Mouse (Mus musculus) CD4-positive, CD25-positive, alpha-beta regulatory T cell, adult 2 months (primary cell): ENCODE measurements around the gene Igsf8.

Experiments
- DNase-seq: peaks from one replicate; pipeline ENCODE4 v3.0.0-alpha.2; 2012; ENCODE audit warnings: low read depth, low spot score

The Igsf8 gene

DNA sequence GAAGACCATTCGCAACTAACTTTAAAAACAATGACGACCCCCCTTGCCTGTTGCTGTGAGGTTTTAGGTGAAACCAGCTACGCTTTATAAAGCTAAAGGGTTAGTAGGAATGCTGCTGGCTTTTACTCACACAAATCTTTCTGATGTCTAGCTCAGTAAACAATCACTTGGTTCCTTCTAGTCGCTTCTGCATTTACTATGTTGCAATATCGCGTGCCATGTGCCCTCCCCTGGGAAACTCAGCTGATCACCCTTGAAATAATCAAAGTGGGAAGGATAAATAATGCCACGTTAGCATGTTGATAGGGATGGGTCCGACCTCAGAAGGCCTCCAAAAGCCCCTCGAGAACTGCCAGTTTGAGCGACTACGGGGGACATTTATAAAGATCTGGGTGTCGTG is 85.9 kb downstream of the Igsf8 start:
- DNase-seq, result no peak

DNA sequence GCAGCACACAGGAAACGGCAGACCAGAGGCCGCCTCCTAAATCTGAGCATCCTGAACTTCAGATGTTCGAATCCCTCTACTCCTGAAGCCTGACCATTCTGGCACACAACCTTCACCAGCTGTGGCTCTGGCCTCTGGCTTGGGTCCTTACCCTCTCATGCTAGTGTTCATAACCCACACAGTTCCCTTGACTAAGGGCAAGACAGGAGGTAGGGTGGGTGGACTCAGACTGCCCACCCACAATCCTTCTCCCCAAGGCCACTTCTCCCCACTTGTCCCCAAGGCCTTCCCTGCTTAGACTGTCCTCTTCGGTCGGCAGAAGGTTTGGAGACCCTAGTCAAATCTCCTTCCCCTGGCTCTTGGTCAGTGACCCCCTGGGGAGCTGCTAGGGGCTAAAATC is 88.1 kb downstream of the Igsf8 start:
- no peak for DNase-seq

DNA sequence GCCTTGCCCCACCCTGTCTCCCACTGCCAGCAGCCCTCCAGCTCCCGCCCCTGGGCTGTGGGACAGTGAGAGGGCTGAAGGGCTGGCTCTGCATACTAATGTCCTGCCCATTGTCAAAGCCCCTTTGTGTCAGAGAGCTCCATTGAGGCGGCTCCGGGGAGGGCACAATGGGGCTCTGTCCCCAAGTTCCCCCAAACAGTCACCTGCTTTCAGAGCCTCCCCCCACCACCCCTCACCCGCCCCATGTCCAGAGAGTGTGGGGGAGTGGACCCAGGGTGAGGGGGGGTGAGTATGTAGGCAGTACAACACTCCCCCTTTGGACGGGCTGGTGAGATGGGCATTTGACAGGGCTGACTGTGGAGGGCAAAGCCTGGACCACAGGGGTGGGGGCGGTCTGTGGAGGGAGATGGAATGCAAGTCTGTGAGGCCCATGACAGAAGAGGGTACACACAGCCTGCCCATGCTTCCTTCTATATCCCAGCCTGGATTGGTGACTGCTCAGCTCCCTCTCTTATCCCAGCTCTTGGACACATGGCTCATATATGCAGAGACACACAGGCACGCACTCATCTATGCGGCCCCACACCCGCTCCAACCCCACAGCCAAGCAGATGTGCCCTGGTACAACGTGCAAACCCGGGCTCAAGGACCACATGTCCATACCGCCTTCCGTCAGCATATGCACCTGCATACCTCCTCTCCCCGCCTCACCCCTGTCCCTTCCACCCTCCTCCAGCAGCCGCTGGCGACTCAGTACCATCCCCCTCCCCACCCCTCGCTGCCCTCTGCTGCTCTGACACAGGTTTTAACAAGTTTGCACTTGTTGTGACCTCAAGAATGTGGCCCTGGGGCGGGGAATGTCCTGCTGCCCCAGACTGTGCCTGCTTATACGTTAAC is 88.7 kb downstream of the Igsf8 start:
- no peak for DNase-seq

DNA sequence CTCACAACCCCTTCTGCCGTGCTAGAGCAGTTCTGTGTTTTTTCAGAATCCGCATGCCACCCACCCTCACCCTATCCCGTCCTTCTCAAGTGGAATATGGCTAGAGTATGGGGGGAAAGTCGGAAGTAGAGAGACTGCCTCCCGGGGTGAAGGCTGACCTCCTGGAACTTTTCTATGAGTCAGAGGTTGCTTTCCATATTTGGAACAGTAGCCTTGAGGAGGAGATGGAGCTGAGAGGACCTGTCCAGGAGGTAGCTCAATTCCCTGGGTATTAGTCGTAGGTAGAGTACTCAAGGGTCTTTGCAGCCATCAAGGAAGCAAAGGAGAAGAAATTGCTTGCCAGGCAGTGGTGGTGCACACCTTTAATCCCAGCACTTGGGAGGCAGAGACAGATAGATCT is 90.6 kb downstream of the Igsf8 start:
- DNase-seq, result no peak

DNA sequence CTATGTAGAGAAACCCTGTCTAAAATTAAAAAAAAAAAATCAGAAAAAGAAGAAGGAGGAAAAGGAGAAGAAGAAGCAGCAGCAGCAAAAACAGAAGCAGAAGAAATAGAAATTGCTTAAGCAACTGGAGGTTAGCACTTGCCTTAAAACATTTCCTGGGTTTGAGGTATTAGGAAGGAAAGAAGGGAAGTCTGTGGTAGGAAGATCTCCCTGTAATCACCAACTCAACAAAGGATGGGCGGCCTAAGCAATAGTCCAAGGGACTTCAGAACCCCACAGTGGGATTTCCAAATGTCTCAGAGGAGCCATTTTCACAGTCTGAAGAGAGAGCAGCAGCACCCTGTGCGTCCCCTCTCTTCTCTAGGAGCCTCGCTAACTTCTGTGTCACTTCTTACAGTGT is 91.0 kb downstream of the Igsf8 start:
- no peak for DNase-seq

DNA sequence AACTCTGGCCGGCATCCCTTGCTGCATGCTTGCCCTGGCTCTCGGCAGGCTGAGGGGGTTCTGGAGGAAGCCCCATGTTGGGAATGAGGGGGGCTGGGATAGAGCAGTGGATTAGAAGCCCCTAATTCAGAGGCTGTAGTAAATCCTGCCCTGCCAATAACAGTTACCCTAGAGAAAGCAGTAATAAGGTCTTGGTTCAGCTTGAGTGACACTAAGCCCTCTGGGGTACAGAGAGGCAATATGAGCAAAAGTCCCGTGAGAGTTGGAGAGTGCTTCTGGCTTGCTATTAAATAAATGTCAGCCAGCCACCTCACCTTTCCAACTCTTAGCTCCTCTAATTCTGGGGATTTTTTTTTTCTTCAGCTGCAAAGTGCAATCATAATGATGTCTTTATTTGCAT is 93.9 kb downstream of the Igsf8 start:
- DNase-seq, result no peak

DNA sequence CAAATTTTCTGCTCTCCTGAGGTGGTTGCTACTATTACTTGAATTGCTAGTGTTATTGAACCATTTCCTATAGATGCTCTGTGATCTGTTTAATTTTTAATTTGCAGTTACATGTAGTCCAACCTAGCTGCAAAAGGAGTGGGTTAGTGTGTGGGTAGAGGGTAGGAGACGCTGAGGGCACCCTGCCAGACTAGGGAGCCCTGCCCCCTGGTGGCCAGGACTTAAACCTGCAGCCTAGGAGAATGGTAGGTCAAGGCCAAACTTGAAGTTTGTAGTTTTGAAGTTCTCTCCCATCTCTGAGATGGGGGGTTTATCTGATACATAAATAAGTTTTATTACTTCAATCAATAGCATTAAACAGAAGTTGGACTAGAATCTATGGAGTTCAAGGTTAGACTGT is 96.1 kb downstream of the Igsf8 start:
- DNase-seq, result peak; percentile 78

DNA sequence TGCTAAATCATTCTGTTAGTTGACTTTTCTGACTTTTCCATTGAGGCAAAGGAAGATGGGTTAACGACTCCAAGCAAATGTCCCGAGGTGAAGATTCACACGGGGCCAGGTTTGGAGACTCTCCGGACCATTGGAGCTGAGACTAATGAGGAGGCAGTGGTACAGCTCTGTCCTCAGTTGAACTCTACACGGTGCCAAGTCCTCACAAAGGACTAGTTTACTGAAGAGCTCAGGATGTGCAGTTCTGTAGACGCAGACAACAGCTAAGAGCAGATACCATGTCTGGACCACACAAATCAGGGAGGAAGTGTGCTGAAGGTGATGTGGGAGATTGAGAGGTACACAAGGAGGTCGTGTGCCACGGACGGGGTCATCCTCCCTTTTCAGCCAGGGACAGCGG is 96.9 kb downstream of the Igsf8 start:
- no peak for DNase-seq

DNA sequence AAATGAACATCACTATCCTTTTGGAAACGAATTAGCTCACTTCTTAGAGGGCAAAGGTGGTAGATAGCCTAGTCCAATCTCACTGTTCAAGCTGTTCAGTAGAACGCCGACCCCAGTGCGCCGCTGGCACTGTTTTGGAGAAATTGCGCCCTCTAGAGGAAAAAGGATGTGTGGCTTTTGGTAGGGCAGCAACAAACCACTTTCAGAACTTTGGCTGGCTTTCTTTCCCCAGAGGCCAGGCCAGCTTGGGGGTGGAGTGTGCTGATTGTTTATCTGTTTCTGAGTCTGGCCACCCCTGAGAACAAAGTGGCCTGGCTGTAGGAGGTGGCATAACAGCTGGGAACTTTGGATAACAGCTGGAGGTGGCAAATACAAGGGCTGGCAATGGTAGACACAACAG is 103.2 kb downstream of the Igsf8 start:
- DNase-seq, result peak; percentile 59

DNA sequence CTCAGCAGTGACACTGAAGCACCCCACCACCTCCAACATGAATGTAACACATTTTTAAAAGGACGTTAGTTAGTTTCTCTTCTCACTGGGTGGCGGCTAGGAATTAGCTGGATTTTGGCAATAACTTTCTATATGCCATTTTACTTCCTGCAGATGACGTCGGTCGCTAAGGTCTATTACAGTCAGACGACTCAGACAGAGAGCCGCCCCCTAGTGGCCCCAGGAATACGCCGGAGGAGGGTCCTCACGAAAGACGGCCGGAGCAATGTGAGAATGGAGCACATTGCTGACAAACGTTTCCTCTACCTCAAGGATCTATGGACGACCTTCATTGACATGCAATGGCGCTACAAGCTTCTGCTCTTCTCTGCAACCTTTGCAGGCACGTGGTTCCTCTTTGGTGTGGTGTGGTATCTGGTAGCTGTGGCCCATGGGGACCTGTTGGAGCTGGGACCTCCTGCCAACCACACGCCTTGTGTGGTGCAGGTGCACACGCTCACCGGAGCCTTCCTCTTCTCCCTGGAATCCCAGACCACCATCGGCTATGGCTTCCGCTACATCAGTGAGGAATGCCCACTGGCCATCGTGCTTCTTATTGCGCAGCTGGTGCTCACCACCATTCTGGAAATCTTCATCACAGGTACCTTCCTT is 107.5 kb downstream of the Igsf8 start:
- DNase-seq, result peak; percentile 90
